Mouse (Mus musculus): ENCODE measurements around the gene Suds3. TPM values are rescaled to one million over a fixed set of nuclear protein-coding genes. Genes with fewer than 3 reads are reported as not detected.

Gene Suds3
- polyA plus RNA-seq, 1 experiment from 2014 or later = 41.9 TPM

DNA sequence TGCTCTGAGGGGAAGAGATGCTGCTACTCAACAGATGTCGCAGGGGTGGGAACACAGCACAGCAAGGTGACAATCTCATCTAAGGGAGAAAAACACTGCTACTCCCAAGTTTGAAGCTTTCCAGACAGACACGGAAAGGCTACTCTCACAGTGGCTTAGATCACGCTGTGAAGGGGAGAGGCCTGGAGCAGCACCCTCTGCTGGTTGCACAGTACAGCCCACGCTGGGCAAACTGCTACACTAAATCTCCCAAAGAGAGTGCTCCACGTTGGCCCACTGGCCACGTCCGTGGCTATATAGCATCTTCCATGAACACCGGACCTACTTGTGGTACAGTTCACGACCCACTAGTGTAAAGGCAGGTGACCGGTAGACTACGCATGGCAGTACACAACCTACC is 16.2 kb downstream of the Suds3 start:
- Histone ChIP-seq H3K9ac (ENCODE audit: low read depth, low read length) (no peak overlapping the region), H3K4me3 (ENCODE audit: low read depth, low read length) (no peak overlapping the region), H3K27ac (ENCODE audit: low read depth, low read length) (no peak overlapping the region), H3K4me1 (replicated peaks; ENCODE audit: control insufficient read depth, insufficient read depth, low read length) (no peaks in the 10 kb centered on the region), H3K36me3 (ENCODE audit: control insufficient read depth, insufficient read depth, low read length) (peaks cover 26% of the 10 kb centered on the region), H3K27me3 (replicated peaks; ENCODE audit: control insufficient read depth, insufficient read depth, low read length) (no peaks in the 10 kb centered on the region), H3K4me2 (no peak overlapping the region), H3K9me3 (ENCODE audit: control insufficient read depth, low read length) (no peaks in the 10 kb centered on the region)
- ATAC-seq (replicated peaks; ENCODE audit: low FRiP score) (no peak), DNase-seq (ENCODE audit: low spot score) (no peak)
- whole genome bisulfite sequencing = 87% methylated on average over 11 of the region's 11 CpGs

DNA sequence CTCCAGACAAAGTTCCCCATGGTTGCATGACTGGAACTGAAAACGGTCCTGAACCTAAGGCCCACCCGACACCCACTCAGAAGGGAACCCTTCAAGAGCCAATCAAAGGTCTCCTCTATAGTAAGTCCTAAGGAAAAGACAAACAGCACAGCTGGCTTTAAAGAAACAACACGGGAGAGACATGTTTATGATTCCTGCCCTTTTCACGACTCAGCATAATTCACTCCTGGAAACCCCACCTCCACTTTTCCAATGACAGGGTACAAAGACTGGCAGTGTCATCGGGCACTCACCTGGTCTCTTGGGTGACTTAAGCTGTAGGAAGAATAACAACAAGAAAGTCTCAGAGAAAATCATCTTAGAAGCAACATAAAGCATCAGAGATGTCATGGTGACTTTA is 16.9 kb downstream of the Suds3 start:
- ATAC-seq (replicated peaks; ENCODE audit: low FRiP score) (no peak), DNase-seq (ENCODE audit: low spot score) (no peak)
- H3K4me2 ChIP-seq = no peak overlapping the region
- peaks cover 25% of the 10 kb centered on the region for H3K36me3 ChIP-seq (ENCODE audit: control insufficient read depth, insufficient read depth, low read length)
- H3K27ac ChIP-seq (ENCODE audit: low read depth, low read length) = no peak overlapping the region
- WGBS = 89% methylated on average over 5 of the region's 5 CpGs
- H3K27me3 ChIP-seq (replicated peaks; ENCODE audit: control insufficient read depth, insufficient read depth, low read length) = no peaks in the 10 kb centered on the region
- H3K4me1 ChIP-seq (replicated peaks; ENCODE audit: control insufficient read depth, insufficient read depth, low read length) = no peaks in the 10 kb centered on the region
- no peaks in the 10 kb centered on the region for H3K9me3 ChIP-seq (ENCODE audit: control insufficient read depth, low read length)
- H3K9ac ChIP-seq (ENCODE audit: low read depth, low read length) = no peak overlapping the region
- no peak overlapping the region for H3K4me3 ChIP-seq (ENCODE audit: low read depth, low read length)

GRCm38 (mm10) chr5:117096716-117097115 is 19.2 kb downstream of the Suds3 start:
- no peak overlapping the region for H3K4me3 ChIP-seq (ENCODE audit: low read depth, low read length)
- DNase-seq (ENCODE audit: low spot score) (no peak), ATAC-seq (replicated peaks; ENCODE audit: low FRiP score) (no peak)
- no peaks in the 10 kb centered on the region for H3K27me3 ChIP-seq (replicated peaks; ENCODE audit: control insufficient read depth, insufficient read depth, low read length)
- no peaks in the 10 kb centered on the region for H3K4me1 ChIP-seq (replicated peaks; ENCODE audit: control insufficient read depth, insufficient read depth, low read length)
- H3K4me2 ChIP-seq = no peak overlapping the region
- H3K9ac ChIP-seq (ENCODE audit: low read depth, low read length) = no peak overlapping the region
- H3K36me3 ChIP-seq (ENCODE audit: control insufficient read depth, insufficient read depth, low read length) = peaks cover 29% of the 10 kb centered on the region
- 42% methylated on average over 3 of the region's 3 CpGs for WGBS
- no peak overlapping the region for H3K27ac ChIP-seq (ENCODE audit: low read depth, low read length)
- H3K9me3 ChIP-seq (ENCODE audit: control insufficient read depth, low read length) = no peaks in the 10 kb centered on the region

GRCm38 (mm10) chr5:117094431-117094830 is 21.5 kb downstream of the Suds3 start:
- H3K4me3 ChIP-seq (ENCODE audit: low read depth, low read length) = no peak overlapping the region
- H3K36me3 ChIP-seq (ENCODE audit: control insufficient read depth, insufficient read depth, low read length) = peaks cover 25% of the 10 kb centered on the region
- H3K27ac ChIP-seq (ENCODE audit: low read depth, low read length) = no peak overlapping the region
- no peak overlapping the region for H3K9ac ChIP-seq (ENCODE audit: low read depth, low read length)
- WGBS = 55% methylated on average over 7 of the region's 7 CpGs
- no peaks in the 10 kb centered on the region for H3K27me3 ChIP-seq (replicated peaks; ENCODE audit: control insufficient read depth, insufficient read depth, low read length)
- no peak for ATAC-seq (replicated peaks; ENCODE audit: low FRiP score)
- peaks cover 3% of the 10 kb centered on the region for H3K4me1 ChIP-seq (replicated peaks; ENCODE audit: control insufficient read depth, insufficient read depth, low read length)
- no peak for DNase-seq (ENCODE audit: low spot score)
- H3K4me2 ChIP-seq = no peak overlapping the region
- no peaks in the 10 kb centered on the region for H3K9me3 ChIP-seq (ENCODE audit: control insufficient read depth, low read length)

GRCm38 (mm10) chr5:117089786-117090185 is 26.1 kb downstream of the Suds3 start:
- H3K27me3 ChIP-seq (replicated peaks; ENCODE audit: control insufficient read depth, insufficient read depth, low read length) = 0 out of 2 replicates have a peak, but pooled peaks cover 3% of the 10 kb centered on the region
- H3K9me3 ChIP-seq (ENCODE audit: control insufficient read depth, low read length) = no peaks in the 10 kb centered on the region

DNA sequence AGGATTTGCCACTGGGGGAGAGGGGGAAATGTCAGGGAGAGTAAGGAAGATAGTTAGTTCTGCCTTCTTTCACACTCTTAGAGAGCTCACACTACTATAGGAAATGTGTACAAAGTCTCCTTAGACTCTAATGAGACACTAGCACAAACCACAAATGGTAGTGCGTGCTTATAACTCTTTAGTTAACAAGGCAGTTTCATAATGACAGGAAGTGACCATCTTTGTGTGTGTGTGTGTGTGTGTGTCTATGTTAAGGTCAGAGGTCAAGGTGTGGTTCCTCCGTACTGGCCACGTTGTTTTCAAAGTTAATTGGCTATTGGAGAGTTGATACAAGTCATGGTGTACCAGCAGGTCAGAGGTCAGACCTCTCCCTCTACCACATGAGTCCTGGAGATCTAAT is 26.8 kb downstream of the Suds3 start:
- no peak overlapping the region for H3K4me3 ChIP-seq (ENCODE audit: low read depth, low read length)
- H3K36me3 ChIP-seq (ENCODE audit: control insufficient read depth, insufficient read depth, low read length) = peaks cover 22% of the 10 kb centered on the region
- no peaks in the 10 kb centered on the region for H3K9me3 ChIP-seq (ENCODE audit: control insufficient read depth, low read length)
- H3K27ac ChIP-seq (ENCODE audit: low read depth, low read length) = no peak overlapping the region
- no peak overlapping the region for H3K9ac ChIP-seq (ENCODE audit: low read depth, low read length)
- DNase-seq (ENCODE audit: low spot score) (no peak), ATAC-seq (replicated peaks; ENCODE audit: low FRiP score) (no peak)
- 0 out of 2 replicates have a peak, but pooled peaks cover 3% of the 10 kb centered on the region for H3K27me3 ChIP-seq (replicated peaks; ENCODE audit: control insufficient read depth, insufficient read depth, low read length)
- 43% methylated on average over 3 of the region's 3 CpGs for WGBS
- no peak overlapping the region for H3K4me2 ChIP-seq
- peaks cover 6% of the 10 kb centered on the region for H3K4me1 ChIP-seq (replicated peaks; ENCODE audit: control insufficient read depth, insufficient read depth, low read length)

More at GRCm38 (mm10) chr5:117089786-117090185, 26.1 kb downstream of the Suds3 start:
- Histone ChIP-seq H3K4me1 (replicated peaks; ENCODE audit: control insufficient read depth, insufficient read depth, low read length) (peaks cover 6% of the 10 kb centered on the region), H3K27ac (ENCODE audit: low read depth, low read length) (no peak overlapping the region), H3K9ac (ENCODE audit: low read depth, low read length) (no peak overlapping the region), H3K4me2 (no peak overlapping the region), H3K4me3 (ENCODE audit: low read depth, low read length) (no peak overlapping the region), H3K36me3 (ENCODE audit: control insufficient read depth, insufficient read depth, low read length) (peaks cover 22% of the 10 kb centered on the region)
- 30% methylated on average over 5 of the region's 6 CpGs for WGBS
- DNase-seq (ENCODE audit: low spot score) (no peak), ATAC-seq (replicated peaks; ENCODE audit: low FRiP score) (no peak)

DNA sequence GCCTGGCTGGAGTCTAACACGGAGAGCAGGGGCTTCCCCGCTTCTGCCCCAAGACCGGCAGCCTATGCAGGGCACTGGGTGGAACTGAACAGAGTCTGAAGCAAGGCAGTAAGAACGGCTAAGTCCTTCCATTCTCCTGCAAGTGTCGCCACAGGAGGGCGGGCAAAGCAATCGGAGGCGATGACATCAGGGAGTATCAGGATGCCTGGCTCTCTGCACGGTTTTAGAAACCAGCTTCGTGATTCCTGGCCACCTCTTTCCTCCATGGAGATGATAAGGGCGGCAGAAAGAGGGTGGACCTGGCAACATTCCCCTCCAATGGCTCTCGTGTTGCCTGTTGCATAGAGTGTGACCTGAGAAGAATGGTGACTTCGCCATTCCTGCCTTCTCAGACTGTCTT is 28.2 kb downstream of the Suds3 start:
- no peak overlapping the region for H3K4me3 ChIP-seq (ENCODE audit: low read depth, low read length)
- H3K27me3 ChIP-seq (replicated peaks; ENCODE audit: control insufficient read depth, insufficient read depth, low read length) = 0 out of 2 replicates have a peak, but pooled peaks cover 3% of the 10 kb centered on the region
- peak overlapping the region; percentile 20; the same call in 1 of the 2 replicates for H3K4me2 ChIP-seq
- no peak for ATAC-seq (replicated peaks; ENCODE audit: low FRiP score)
- peaks cover 6% of the 10 kb centered on the region for H3K4me1 ChIP-seq (replicated peaks; ENCODE audit: control insufficient read depth, insufficient read depth, low read length)
- peaks cover 15% of the 10 kb centered on the region for H3K36me3 ChIP-seq (ENCODE audit: control insufficient read depth, insufficient read depth, low read length)
- no peak overlapping the region for H3K9ac ChIP-seq (ENCODE audit: low read depth, low read length)
- DNase-seq (ENCODE audit: low spot score) = no peak
- WGBS = 12% methylated on average over 13 of the region's 13 CpGs
- no peak overlapping the region for H3K27ac ChIP-seq (ENCODE audit: low read depth, low read length)
- no peaks in the 10 kb centered on the region for H3K9me3 ChIP-seq (ENCODE audit: control insufficient read depth, low read length)

DNA sequence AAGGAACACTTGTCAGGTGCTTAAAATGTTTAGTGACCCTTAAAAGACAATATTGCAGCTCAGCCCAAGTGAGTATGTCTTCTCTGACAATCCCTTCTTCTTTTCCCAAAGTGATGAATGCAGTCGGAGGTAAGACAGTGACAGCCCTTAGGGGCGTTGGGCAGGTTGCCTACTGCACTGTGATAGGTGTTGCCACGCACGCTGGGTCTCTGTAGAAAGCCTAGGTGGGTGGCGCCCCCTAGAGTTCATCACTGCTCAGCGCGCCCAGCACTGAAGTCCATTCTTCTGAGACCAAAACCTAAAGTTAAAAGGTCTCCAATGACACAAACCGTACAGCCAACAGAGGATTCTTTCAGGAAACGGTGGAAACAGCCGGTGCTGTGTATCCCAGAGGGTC is 46.4 kb downstream of the Suds3 start:
- DNase-seq (ENCODE audit: low spot score) = no peak
- 0 out of 2 replicates have a peak, but pooled peaks cover 2% of the 10 kb centered on the region for H3K9me3 ChIP-seq (ENCODE audit: control insufficient read depth, low read length)
- no peak overlapping the region for H3K4me2 ChIP-seq
- no peaks in the 10 kb centered on the region for H3K36me3 ChIP-seq (ENCODE audit: control insufficient read depth, insufficient read depth, low read length)
- no peak for ATAC-seq (replicated peaks; ENCODE audit: low FRiP score)
- H3K27ac ChIP-seq (ENCODE audit: low read depth, low read length) = no peak overlapping the region
- H3K9ac ChIP-seq (ENCODE audit: low read depth, low read length) = no peak overlapping the region
- no peaks in the 10 kb centered on the region for H3K4me1 ChIP-seq (replicated peaks; ENCODE audit: control insufficient read depth, insufficient read depth, low read length)
- H3K4me3 ChIP-seq (ENCODE audit: low read depth, low read length) = no peak overlapping the region
- H3K27me3 ChIP-seq (replicated peaks; ENCODE audit: control insufficient read depth, insufficient read depth, low read length) = no peaks in the 10 kb centered on the region
- WGBS = 16% methylated on average over 10 of the region's 10 CpGs

- Histone ChIP-seq H3K4me1 (replicated peaks; ENCODE audit: control insufficient read depth, insufficient read depth, low read length) (no peaks in the 10 kb centered on the region), H3K9ac (ENCODE audit: low read depth, low read length) (no peak overlapping the region), H3K27me3 (replicated peaks; ENCODE audit: control insufficient read depth, insufficient read depth, low read length) (no peaks in the 10 kb centered on the region), H3K9me3 (ENCODE audit: control insufficient read depth, low read length) (0 out of 2 replicates have a peak, but pooled peaks cover 2% of the 10 kb centered on the region), H3K27ac (ENCODE audit: low read depth, low read length) (no peak overlapping the region), H3K4me3 (ENCODE audit: low read depth, low read length) (no peak overlapping the region), H3K36me3 (ENCODE audit: control insufficient read depth, insufficient read depth, low read length) (no peaks in the 10 kb centered on the region), H3K4me2 (no peak overlapping the region)
- 35% methylated on average over 19 of the region's 19 CpGs for WGBS
- ATAC-seq (replicated peaks; ENCODE audit: low FRiP score) = no peak
- no peak for DNase-seq (ENCODE audit: low spot score)
Observed at GRCm38 (mm10) chr5:117068808-117069497, 47.0 kb downstream of the Suds3 start.

Measured in liver, embryonic 11.5 days (tissue).